Mouse (Mus musculus) liver, postnatal 0 days (tissue): ENCODE results near the gene Ubl3. TPM values are rescaled to one million over a fixed set of nuclear protein-coding genes. Genes with fewer than 3 reads are reported as not detected.
A peak's percentile ranks its signal among the peaks of the same experiment; 100 is the strongest.

ENCODE experiments used
- ATAC-seq: fragments of 200-750 bp; cut with Nextera tagmentation; 2 replicates; pipeline ENCODE4 v1.8.0; 2017; ENCODE audit warnings: mild to moderate bottlenecking, moderate library complexity
- DNase-seq: peaks from one replicate; pipeline ENCODE4 v3.0.0-alpha.2; 2016
- H3K27ac ChIP-seq: fragments of 300-500 bp; sonication (generic); 2 replicates; pipeline ENCODE4 v1.5.1; 2014; ENCODE audit warnings: antibody characterized with exemption, moderate library complexity, mild to moderate bottlenecking, low read depth
- H3K27me3 ChIP-seq: fragments of 300-500 bp; sonication (generic); 2 replicates; pipeline ENCODE4 v1.6.1; 2014; ENCODE audit warnings: low read length, control low read depth, mixed read lengths; ENCODE audit not compliant: insufficient read depth
- H3K36me3 ChIP-seq: fragments of 300-500 bp; sonication (generic); replicated peaks from 2 replicates; pipeline ENCODE4 v1.6.1; 2014; ENCODE audit warnings: mild to moderate bottlenecking, control low read depth, low read length, moderate library complexity, mixed read lengths; ENCODE audit not compliant: insufficient read depth
- H3K4me1 ChIP-seq: fragments of 300-500 bp; sonication (generic); 2 replicates; pipeline ENCODE4 v1.6.1; 2014; ENCODE audit warnings: antibody characterized with exemption, mild to moderate bottlenecking, control low read depth; ENCODE audit not compliant: insufficient read depth
- H3K4me2 ChIP-seq: fragments of 300-500 bp; sonication (generic); 2 replicates; pipeline ENCODE4 v1.6.1; 2014; ENCODE audit warnings: low read depth, mild to moderate bottlenecking, low read length, moderate library complexity, mixed read lengths
- H3K4me3 ChIP-seq: fragments of 300-500 bp; sonication (generic); 2 replicates; pipeline ENCODE4 v1.5.1; 2014; ENCODE audit warnings: low read depth, low read length
- H3K9ac ChIP-seq: fragments of 300-500 bp; sonication (generic); replicated peaks from 2 replicates; pipeline ENCODE4 v1.6.1; 2014; ENCODE audit warnings: mild to moderate bottlenecking, moderate library complexity
- H3K9me3 ChIP-seq: fragments of 300-500 bp; sonication (generic); 2 replicates; pipeline ENCODE4 v1.6.1; 2016; ENCODE audit warnings: mild to moderate bottlenecking, control low read depth, low read length, mixed read lengths
- CTCF ChIP-seq: sonication (generic); IDR thresholded peaks from 2 replicates; pipeline ENCODE4 v1.5.1; 2016; ENCODE audit warnings: antibody characterized with exemption, low read depth
- EP300 ChIP-seq: IDR thresholded peaks from 2 replicates; pipeline ENCODE4 v1.6.1; 2016; ENCODE audit warnings: antibody characterized with exemption, low read depth, mild to moderate bottlenecking
- WGBS: fragments of 180-500 bp; shearing (Covaris S2); extraction: QIAGEN DNeasy Blood & Tissue Kit; methylation state at CpG from one replicate; pipeline ENCODE4 v1.1.7; 2014; ENCODE audit not compliant: insufficient replicate concordance; 5-methylcytosine and 5-hydroxymethylcytosine counted together
- polyA plus RNA-seq: library from polyadenylated mRNA; unstranded; fragments of >200 nt; fragmentation: Nextera tagmentation; extraction: Ambion mirVana; gene quantifications from 2 replicates; pipeline ENCODE4 v1.2.1, GENCODE M21; 2015

Gene Ubl3
- polyA plus RNA-seq, 1 experiment from 2014 or later = 39.4 TPM

- no peak overlapping the region for H3K4me2 ChIP-seq
- no peaks in the 10 kb centered on the region for H3K4me1 ChIP-seq
- ATAC-seq = no peak
- TF ChIP-seq EP300 (no peak), CTCF (peak; percentile 36)
- no peaks in the 10 kb centered on the region for H3K27me3 ChIP-seq
- DNase-seq = no peak
- no peak overlapping the region for H3K27ac ChIP-seq
- H3K9ac ChIP-seq = no peak overlapping the region
- 83% methylated on average over 2 of the region's 2 CpGs for WGBS
- no peak overlapping the region for H3K4me3 ChIP-seq
- no peaks in the 10 kb centered on the region for H3K9me3 ChIP-seq
- no peaks in the 10 kb centered on the region for H3K36me3 ChIP-seq
Measured at GRCm38 (mm10) chr5:148579156-148579555, 26.6 kb upstream of the Ubl3 start.

- no peaks in the 10 kb centered on the region for H3K27me3 ChIP-seq
- no peak for DNase-seq
- WGBS = 73% methylated on average over 8 of the region's 8 CpGs
- H3K4me1 ChIP-seq = no peaks in the 10 kb centered on the region
- H3K4me2 ChIP-seq = no peak overlapping the region
- no peaks in the 10 kb centered on the region for H3K36me3 ChIP-seq
- no peak overlapping the region for H3K4me3 ChIP-seq
- ATAC-seq = no peak
- no peak overlapping the region for H3K27ac ChIP-seq
- H3K9me3 ChIP-seq = no peaks in the 10 kb centered on the region
- H3K9ac ChIP-seq = no peak overlapping the region
- TF ChIP-seq EP300 (no peak), CTCF (no peak)
Measured at GRCm38 (mm10) chr5:148578353-148578752, 25.8 kb upstream of the Ubl3 start.

- 61% methylated on average over 9 of the region's 9 CpGs for WGBS
- H3K4me1 ChIP-seq = no peaks in the 10 kb centered on the region
- peak; percentile 95 for ATAC-seq
Measured at GRCm38 (mm10) chr5:148577278-148577677, 24.7 kb upstream of the Ubl3 start.

GRCm38 (mm10) chr5:148575163-148575562 lies 22.6 kb upstream of the Ubl3 start:
- no peak overlapping the region for H3K4me3 ChIP-seq
- H3K27me3 ChIP-seq = no peaks in the 10 kb centered on the region
- no peaks in the 10 kb centered on the region for H3K36me3 ChIP-seq
- no peak overlapping the region for H3K27ac ChIP-seq
- no peak overlapping the region for H3K4me2 ChIP-seq
- no peak for ATAC-seq
- no peaks in the 10 kb centered on the region for H3K4me1 ChIP-seq
- DNase-seq = no peak
- 63% methylated on average over 5 of the region's 5 CpGs for WGBS
- H3K9ac ChIP-seq = no peak overlapping the region
- no peaks in the 10 kb centered on the region; the same call in 1 of the 2 replicates for H3K9me3 ChIP-seq
- no peak for TF ChIP-seq EP300
- no peak for TF ChIP-seq CTCF

More at GRCm38 (mm10) chr5:148577278-148577677, 24.7 kb upstream of the Ubl3 start:
- no peak overlapping the region for H3K9ac ChIP-seq
- no peaks in the 10 kb centered on the region for H3K27me3 ChIP-seq
- TF ChIP-seq CTCF (no peak), EP300 (no peak)
- no peak for DNase-seq
- no peaks in the 10 kb centered on the region for H3K9me3 ChIP-seq
- no peak overlapping the region for H3K4me3 ChIP-seq
- H3K27ac ChIP-seq = no peak overlapping the region
- H3K36me3 ChIP-seq = no peaks in the 10 kb centered on the region
- no peak overlapping the region for H3K4me2 ChIP-seq

- H3K27ac ChIP-seq = no peak overlapping the region
- H3K9me3 ChIP-seq = no peaks in the 10 kb centered on the region; the same call in none of the 2 replicates
- no peak overlapping the region for H3K4me3 ChIP-seq
- WGBS = 76% methylated on average over 5 of the region's 5 CpGs
- ATAC-seq = no peak
- H3K27me3 ChIP-seq = no peaks in the 10 kb centered on the region
- H3K4me1 ChIP-seq = no peaks in the 10 kb centered on the region
- no peak for DNase-seq
- TF ChIP-seq EP300 (no peak), CTCF (no peak)
- H3K4me2 ChIP-seq = no peak overlapping the region
- no peaks in the 10 kb centered on the region for H3K36me3 ChIP-seq
- no peak overlapping the region for H3K9ac ChIP-seq
Measured at GRCm38 (mm10) chr5:148572676-148573075, 20.1 kb upstream of the Ubl3 start.

- ATAC-seq (no peak), DNase-seq (no peak)
- WGBS = 79% methylated on average over 14 of the region's 14 CpGs
- Histone ChIP-seq H3K4me1 (peaks cover 3% of the 10 kb centered on the region; the same call in 1 of the 2 replicates), H3K9me3 (no peaks in the 10 kb centered on the region; the same call in none of the 2 replicates), H3K9ac (no peak overlapping the region), H3K4me2 (no peak overlapping the region), H3K27me3 (no peaks in the 10 kb centered on the region), H3K4me3 (no peak overlapping the region), H3K36me3 (no peaks in the 10 kb centered on the region), H3K27ac (no peak overlapping the region)
- peak; percentile 40 for TF ChIP-seq CTCF
- no peak for TF ChIP-seq EP300
Measured at GRCm38 (mm10) chr5:148570571-148571304, 18.1 kb upstream of the Ubl3 start.
